Mouse (Mus musculus) urinary bladder, postnatal 25 days (tissue): ENCODE results near the gene Mettl18.
"Not testable (repeated sequence)": the region's sequence is repeated elsewhere in the genome, so short reads cannot be mapped to it uniquely, and the experiment has no call there.

Experiments used
- DNase-seq: peaks from one replicate; pipeline ENCODE4 v3.0.0; 2022; ENCODE audit warnings: low spot score

Gene Mettl18

GRCm38 (mm10) chr1:163994721-163995608, at the start of gene Mettl18, which contains the start of gene BC055324:
TSS of gene Mettl18 (plus strand) at chr1:163994889.
TSS of gene BC055324 (minus strand) at chr1:163994796.
- peak; percentile 84 for DNase-seq

- DNase-seq = no peak
Measured at GRCm38 (mm10) chr1:163953396-163953795, 41.3 kb upstream of the Mettl18 start.

GRCm38 (mm10) chr1:163958036-163958435, 36.7 kb upstream of the Mettl18 start:
- no peak for DNase-seq

- no peak for DNase-seq
Measured at GRCm38 (mm10) chr1:163964008-163964689, 30.5 kb upstream of the Mettl18 start.

GRCm38 (mm10) chr1:163974471-163974870, 20.2 kb upstream of the Mettl18 start:
- no peak for DNase-seq

- DNase-seq = no peak
Measured at GRCm38 (mm10) chr1:163975088-163975487, 19.6 kb upstream of the Mettl18 start.

- no peak for DNase-seq
Measured at GRCm38 (mm10) chr1:163976515-163976914, 18.2 kb upstream of the Mettl18 start.

GRCm38 (mm10) chr1:163992371-163992770, 2.3 kb upstream of the Mettl18 start:
- no peak for DNase-seq

GRCm38 (mm10) chr1:163994173-163994720, 442 bp upstream of the Mettl18 start:
- DNase-seq = no peak

- DNase-seq = no peak
Measured at GRCm38 (mm10) chr1:163995609-163995913, 872 bp downstream of the Mettl18 start.

GRCm38 (mm10) chr1:164001831-164002452, 7.3 kb downstream of the Mettl18 start:
- DNase-seq = no peak

GRCm38 (mm10) chr1:164004311-164004710, 9.6 kb downstream of the Mettl18 start:
- DNase-seq = no peak

- peak; percentile 42 for DNase-seq
Measured at GRCm38 (mm10) chr1:164009235-164009634, 14.5 kb downstream of the Mettl18 start.

GRCm38 (mm10) chr1:164014616-164015015, 19.9 kb downstream of the Mettl18 start:
- DNase-seq = no peak

GRCm38 (mm10) chr1:164018221-164018896, 23.7 kb downstream of the Mettl18 start:
- DNase-seq = no peak

- DNase-seq = no peak
Measured at GRCm38 (mm10) chr1:164019789-164020188, 25.1 kb downstream of the Mettl18 start.

- not testable (repeated sequence) for DNase-seq
Measured at GRCm38 (mm10) chr1:164020746-164021145, 26.1 kb downstream of the Mettl18 start.

- not testable (repeated sequence) for DNase-seq
Measured at GRCm38 (mm10) chr1:164022106-164022505, 27.4 kb downstream of the Mettl18 start.

- DNase-seq = no peak
Measured at GRCm38 (mm10) chr1:164025685-164026084, 31.0 kb downstream of the Mettl18 start.

GRCm38 (mm10) chr1:164027416-164027815, 32.7 kb downstream of the Mettl18 start:
- DNase-seq = no peak

- DNase-seq = no peak
Measured at GRCm38 (mm10) chr1:164040385-164041135, 45.9 kb downstream of the Mettl18 start.
